Mouse (Mus musculus): Measurements from ENCODE around the gene Disc1.

The Disc1 gene

GRCm38 (mm10) chr8:125053505-125054435 is at the start of gene Disc1:
Disc1 (plus strand) TSS chr8:125054195.
- peak; percentile 9 for DNase-seq (ENCODE audit: low read depth, low spot score)

GRCm38 (mm10) chr8:125012695-125013627 is 41.0 kb upstream of the Disc1 start, which contains the start of gene Tsnax:
Tsnax (plus strand) TSS chr8:125012997.
- DNase-seq (ENCODE audit: low read depth, low spot score) = peak; percentile 88

- no peak for DNase-seq (ENCODE audit: low read depth, low spot score)
These were observed 29.9 kb upstream of the Disc1 start for GRCm38 (mm10) chr8:125024085-125024484.

- no peak for DNase-seq (ENCODE audit: low read depth, low spot score)
These were observed 26.8 kb upstream of the Disc1 start for GRCm38 (mm10) chr8:125027211-125027610.

GRCm38 (mm10) chr8:125028841-125029240 is 25.2 kb upstream of the Disc1 start:
- DNase-seq (ENCODE audit: low read depth, low spot score) = no peak

- DNase-seq (ENCODE audit: low read depth, low spot score) = no peak
These were observed 22.7 kb upstream of the Disc1 start for GRCm38 (mm10) chr8:125031276-125031675.

GRCm38 (mm10) chr8:125034669-125035068 is 19.3 kb upstream of the Disc1 start:
- DNase-seq (ENCODE audit: low read depth, low spot score) = peak; percentile 73

- no peak for DNase-seq (ENCODE audit: low read depth, low spot score)
These were observed 16.9 kb upstream of the Disc1 start for GRCm38 (mm10) chr8:125037081-125037480.

- no peak for DNase-seq (ENCODE audit: low read depth, low spot score)
These were observed 15.3 kb upstream of the Disc1 start for GRCm38 (mm10) chr8:125038731-125039130.

- no peak for DNase-seq (ENCODE audit: low read depth, low spot score)
These were observed 13.2 kb upstream of the Disc1 start for GRCm38 (mm10) chr8:125040587-125041375.

- no peak for DNase-seq (ENCODE audit: low read depth, low spot score)
These were observed 12.5 kb upstream of the Disc1 start for GRCm38 (mm10) chr8:125041496-125041895.

- DNase-seq (ENCODE audit: low read depth, low spot score) = no peak
These were observed 10.6 kb upstream of the Disc1 start for GRCm38 (mm10) chr8:125043394-125043793.

- DNase-seq (ENCODE audit: low read depth, low spot score) = no peak
These were observed 10.1 kb upstream of the Disc1 start for GRCm38 (mm10) chr8:125043935-125044334.

GRCm38 (mm10) chr8:125045760-125046159 is 8.2 kb upstream of the Disc1 start:
- DNase-seq (ENCODE audit: low read depth, low spot score) = no peak

- no peak for DNase-seq (ENCODE audit: low read depth, low spot score)
These were observed 4.8 kb upstream of the Disc1 start for GRCm38 (mm10) chr8:125049051-125049750.

GRCm38 (mm10) chr8:125049826-125050225 is 4.2 kb upstream of the Disc1 start:
- DNase-seq (ENCODE audit: low read depth, low spot score) = no peak

GRCm38 (mm10) chr8:125052026-125052425 is 2.0 kb upstream of the Disc1 start:
- DNase-seq (ENCODE audit: low read depth, low spot score) = peak; percentile 85

- DNase-seq (ENCODE audit: low read depth, low spot score) = peak; percentile 59
These were observed 428 bp downstream of the Disc1 start for GRCm38 (mm10) chr8:125054436-125054810.

- no peak for DNase-seq (ENCODE audit: low read depth, low spot score)
These were observed 6.9 kb downstream of the Disc1 start for GRCm38 (mm10) chr8:125060904-125061303.

- no peak for DNase-seq (ENCODE audit: low read depth, low spot score)
These were observed 11.6 kb downstream of the Disc1 start for GRCm38 (mm10) chr8:125065596-125065995.

All from CD4-positive, CD25-positive, alpha-beta regulatory T cell, adult 2 months (primary cell).